Mouse (Mus musculus) inflammation-experienced regulatory T-cells (primary cell): ENCODE measurements around the gene Gm10142. TPM values are rescaled to one million over a fixed set of nuclear protein-coding genes. Genes with fewer than 3 reads are reported as not detected.

ENCODE experiments used
- polyA plus RNA-seq, 2 experiments: library from polyadenylated mRNA; unstranded; fragments of 100-300 nt; shearing (Covaris generic); gene quantifications; one replicate each; pipeline ENCODE4 v1.2.1; 2017

The Gm10142 gene
- polyA plus RNA-seq, result not detected

DNA sequence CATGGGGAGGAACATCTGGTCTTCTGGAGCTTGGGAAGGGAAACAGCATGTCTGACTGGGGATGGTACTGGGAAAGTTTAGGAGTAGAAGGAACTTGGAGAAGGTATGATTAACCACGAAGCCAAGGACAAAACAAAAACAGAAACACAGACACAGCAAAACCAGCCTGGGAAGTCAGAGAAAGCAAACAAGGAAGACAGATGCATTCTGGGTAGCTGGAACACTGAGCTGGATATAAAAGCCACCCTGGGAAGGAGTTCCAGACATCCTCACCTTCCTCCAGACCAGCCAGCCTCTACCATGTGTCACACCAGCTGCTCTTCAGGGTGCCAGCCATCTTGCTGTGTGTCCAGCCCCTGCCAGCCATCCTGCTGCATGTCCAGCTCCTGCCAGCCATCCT lies at the start of gene Gm10142:
Gene Gm10142, plus strand, starts transcription at position 301 of the 400 bp plus-strand sequence.

GRCm38 (mm10) chr10:77685895-77686664 lies 29.5 kb upstream of the Gm10142 start, which contains the start of gene Tspear:
Tspear (plus strand) TSS chr10:77686569.

DNA sequence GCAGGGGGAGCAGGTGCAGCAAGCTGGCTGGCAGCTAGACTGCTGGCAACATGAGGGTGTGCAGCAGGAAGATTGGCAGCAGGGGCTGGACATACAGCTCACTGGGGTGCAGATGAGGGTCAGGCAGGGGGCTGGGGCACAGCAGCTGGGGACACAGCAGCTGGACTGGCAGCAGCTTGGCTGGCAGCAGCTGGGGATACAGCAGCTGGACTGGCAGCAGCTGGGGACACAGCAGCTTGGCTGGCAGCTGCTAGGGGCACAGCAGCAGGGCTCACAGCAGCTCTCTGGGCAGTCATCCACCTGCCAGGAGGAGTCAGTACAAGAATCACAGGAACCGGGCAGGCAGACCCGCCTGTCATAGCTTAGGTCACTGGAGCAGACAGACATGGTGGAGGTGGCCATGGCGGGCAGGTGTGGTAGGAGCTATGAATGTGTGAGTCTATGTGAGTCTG lies 25.2 kb upstream of the Gm10142 start, which contains the start of gene Gm19402:
Gene Gm19402, minus strand, starts transcription at position 402 of the 452 bp plus-strand sequence.

GRCm38 (mm10) chr10:77697133-77697532 lies 18.5 kb upstream of the Gm10142 start, which contains the start of gene Gm9508:
Gm9508 (minus strand) TSS chr10:77697233.

GRCm38 (mm10) chr10:77706326-77706725 lies 9.3 kb upstream of the Gm10142 start, which contains the start of gene Gm10272:
Gm10272 (plus strand) TSS chr10:77706626.

GRCm38 (mm10) chr10:77711157-77711556 lies 4.5 kb upstream of the Gm10142 start, which contains the start of gene Gm10024:
Gm10024 (plus strand) TSS chr10:77711457.

DNA sequence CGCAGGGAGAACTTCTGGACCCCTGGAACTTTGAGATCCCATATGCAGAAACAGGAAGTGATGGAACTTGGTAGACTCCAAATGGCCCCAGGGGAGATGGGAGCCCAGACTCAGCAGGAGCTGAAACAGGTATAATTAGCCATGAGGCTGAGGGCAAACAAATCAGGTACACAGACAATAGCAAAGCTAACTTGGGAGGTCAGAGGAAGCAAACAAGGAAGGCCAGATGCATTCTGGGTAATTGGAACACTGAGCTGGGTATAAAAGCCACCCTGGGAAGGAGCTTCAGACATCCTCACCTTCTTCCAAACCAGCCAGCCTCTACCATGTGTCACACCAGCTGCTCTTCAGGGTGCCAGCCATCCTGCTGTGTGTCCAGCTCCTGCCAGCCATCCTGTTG lies 4.7 kb downstream of the Gm10142 start, which contains the start of gene Krtap12-1:
Gene Krtap12-1, plus strand, starts transcription at position 301 of the 400 bp plus-strand sequence.

DNA sequence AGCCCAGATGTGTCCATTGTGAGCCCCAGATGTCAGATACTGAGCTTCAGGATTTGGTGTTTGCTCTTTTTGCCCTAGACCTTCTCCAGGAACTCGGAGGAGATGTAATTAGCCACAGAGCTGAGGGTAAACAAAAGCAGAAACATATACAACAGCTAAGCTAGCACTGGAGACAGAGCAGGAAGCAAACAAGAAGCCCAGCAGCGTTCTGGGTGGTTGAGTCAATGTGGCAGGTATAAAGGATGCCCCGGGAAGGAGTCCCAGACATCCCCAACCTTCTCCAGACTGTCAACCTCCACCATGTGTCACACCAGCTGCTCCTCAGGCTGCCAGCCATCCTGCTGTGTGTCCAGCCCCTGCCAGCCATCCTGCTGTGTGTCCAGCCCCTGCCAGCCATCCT lies 10.6 kb downstream of the Gm10142 start, which contains the start of gene Gm10100:
Gene Gm10100, plus strand, starts transcription at position 301 of the 400 bp plus-strand sequence.

GRCm38 (mm10) chr10:77741924-77742688 lies 26.5 kb downstream of the Gm10142 start, which contains the start of gene Gm18596:
Gm18596 (minus strand) TSS chr10:77742638.

GRCm38 (mm10) chr10:77751254-77751653 lies 35.6 kb downstream of the Gm10142 start, which contains the start of gene Gm9736:
Gm9736 (minus strand) TSS chr10:77751354.

DNA sequence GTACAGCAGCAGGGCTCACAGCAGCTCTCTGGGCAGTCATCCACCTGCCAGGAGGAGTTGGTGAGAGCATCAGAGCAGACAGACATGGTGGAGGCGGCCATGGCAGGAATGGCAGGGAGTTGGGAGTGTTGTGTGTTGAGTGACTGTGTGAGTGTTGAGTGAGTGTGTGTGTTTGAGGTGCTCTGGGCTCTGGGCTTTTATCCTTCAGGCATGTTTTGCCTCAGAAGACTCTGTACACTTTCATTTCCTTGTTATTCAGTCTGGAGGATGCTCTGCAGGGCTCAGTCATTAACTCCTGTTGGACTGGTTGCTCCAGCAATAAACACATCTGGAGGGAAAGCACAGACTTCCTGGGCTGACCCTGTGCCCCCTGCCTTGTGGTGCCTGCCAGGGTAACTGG lies 44.0 kb downstream of the Gm10142 start, which contains the start of gene Gm3233:
Gene Gm3233, minus strand, starts transcription at position 101 of the 400 bp plus-strand sequence.

Other genes with a start within 250 kb of the Gm10142 start
- gene Fam207a, start 200.0 kb upstream of the Gm10142 start, polyA plus RNA-seq, result 10 to 100 TPM; 42.4 to 43.5 TPM
- 100 to 1,000 TPM; 542 to 549 TPM for gene Itgb2, start 185.6 kb upstream of the Gm10142 start, polyA plus RNA-seq
- gene Pttg1ip, start 134.1 kb upstream of the Gm10142 start, polyA plus RNA-seq, result 100 to 1,000 TPM in 1 of 2 experiments, 10 to 100 TPM in 1; 89.0 to 125 TPM
- gene Sumo3, start 109.7 kb upstream of the Gm10142 start, polyA plus RNA-seq, result 100 to 1,000 TPM in 1 of 2 experiments, 10 to 100 TPM in 1; 95.5 to 116 TPM
- 1 to 10 TPM in 1 of 2 experiments, not detected in 1; 2.4 TPM for gene Gm49325, start 109.6 kb upstream of the Gm10142 start, polyA plus RNA-seq
- gene Ube2g2, start 93.5 kb upstream of the Gm10142 start, polyA plus RNA-seq, result 10 to 100 TPM; 44.0 to 51.5 TPM
- gene Tspear, start 29.2 kb upstream of the Gm10142 start, polyA plus RNA-seq, result 1 to 10 TPM in 1 of 2 experiments, under 1 TPM in 1; 0.58 to 1.0 TPM
- 1 to 10 TPM in 1 of 2 experiments, not detected in 1; 1.2 TPM for gene Gm19402, start 25.1 kb upstream of the Gm10142 start, polyA plus RNA-seq
- gene Gm9508, start 18.6 kb upstream of the Gm10142 start, polyA plus RNA-seq, result under 1 TPM; 0.53 to 0.62 TPM
- gene Gm10272, start 9.2 kb upstream of the Gm10142 start, polyA plus RNA-seq, result not detected
- not detected for gene Gm10024, start 4.3 kb upstream of the Gm10142 start, polyA plus RNA-seq
- not detected for gene Krtap12-1, start 4.8 kb downstream of the Gm10142 start, polyA plus RNA-seq
- not detected for gene Gm10100, start 10.7 kb downstream of the Gm10142 start, polyA plus RNA-seq
- gene Gm18596, start 26.8 kb downstream of the Gm10142 start, polyA plus RNA-seq, result not detected
- gene Gm9736, start 35.5 kb downstream of the Gm10142 start, polyA plus RNA-seq, result under 1 TPM in 1 of 2 experiments, not detected in 1; 0.81 TPM
- gene Gm3233, start 43.9 kb downstream of the Gm10142 start, polyA plus RNA-seq, result not detected
- gene Gm3238, start 55.5 kb downstream of the Gm10142 start, polyA plus RNA-seq, result not detected
- gene Gm7138, start 61.1 kb downstream of the Gm10142 start, polyA plus RNA-seq, result not detected
- not detected for gene Gm3250, start 66.7 kb downstream of the Gm10142 start, polyA plus RNA-seq
- gene Gm7137, start 72.4 kb downstream of the Gm10142 start, polyA plus RNA-seq, result 1 to 10 TPM in 1 of 2 experiments, not detected in 1; 1.3 TPM
- gene Gm9639, start 79.3 kb downstream of the Gm10142 start, polyA plus RNA-seq, result not detected
- not detected for gene Gm19668, start 83.3 kb downstream of the Gm10142 start, polyA plus RNA-seq
- not detected for gene Gm9507, start 96.0 kb downstream of the Gm10142 start, polyA plus RNA-seq
- gene Gm2696, start 98.9 kb downstream of the Gm10142 start, polyA plus RNA-seq, result not detected
- gene Krtap10-4, start 111.3 kb downstream of the Gm10142 start, polyA plus RNA-seq, result not detected
- gene Krtap10-10, start 120.1 kb downstream of the Gm10142 start, polyA plus RNA-seq, result under 1 TPM in 1 of 2 experiments, not detected in 1; 0.33 TPM
- not detected for gene Gm36176, start 131.0 kb downstream of the Gm10142 start, polyA plus RNA-seq
- gene Gm10318, start 137.1 kb downstream of the Gm10142 start, polyA plus RNA-seq, result not detected
- not detected for gene Gm3285, start 146.2 kb downstream of the Gm10142 start, polyA plus RNA-seq
- gene Lrrc3, start 186.7 kb downstream of the Gm10142 start, polyA plus RNA-seq, result 1 to 10 TPM in 1 of 2 experiments, under 1 TPM in 1; 0.13 to 2.1 TPM